Mouse (Mus musculus) ES-Bruce4 (cell line): ENCODE results near the gene Ccl7. TPM values are rescaled to one million over a fixed set of nuclear protein-coding genes. Genes with fewer than 3 reads are reported as not detected.

ENCODE experiments used
- H3K27ac ChIP-seq: 2 replicates; pipeline ENCODE4 v1.5.1; 2012; ENCODE audit warnings: low read length, inconsistent platforms; ENCODE audit not compliant: insufficient read depth
- H3K27me3 ChIP-seq: 2 replicates; pipeline ENCODE4 v1.6.1; 2012; ENCODE audit warnings: mild to moderate bottlenecking, low read length, inconsistent platforms; ENCODE audit not compliant: control insufficient read depth, poor library complexity, insufficient read depth, severe bottlenecking
- H3K36me3 ChIP-seq: 2 replicates; pipeline ENCODE4 v1.6.1; 2012; ENCODE audit warnings: inconsistent platforms, mild to moderate bottlenecking, low read length, moderate library complexity; ENCODE audit not compliant: control insufficient read depth, poor library complexity, insufficient read depth, severe bottlenecking
- H3K4me1 ChIP-seq: one replicate; pipeline ENCODE4 v1.8.1; 2011; ENCODE audit warnings: low read length; ENCODE audit not compliant: control insufficient read depth, insufficient read depth
- H3K4me3 ChIP-seq: 2 replicates; pipeline ENCODE4 v1.5.1; 2011; ENCODE audit warnings: low read depth, mild to moderate bottlenecking, low read length
- H3K9ac ChIP-seq: 2 replicates; pipeline ENCODE4 v1.6.1; 2012; ENCODE audit warnings: low read depth, mild to moderate bottlenecking, inconsistent platforms; ENCODE audit not compliant: poor library complexity, severe bottlenecking
- H3K9me3 ChIP-seq: replicated peaks from 2 replicates; pipeline ENCODE4 v1.6.1; 2012; ENCODE audit warnings: mild to moderate bottlenecking, low read length, inconsistent platforms; ENCODE audit not compliant: control insufficient read depth, poor library complexity, insufficient read depth, severe bottlenecking
- CTCF ChIP-seq: IDR thresholded peaks from one replicate; pipeline ENCODE4 v1.8.1; 2011; ENCODE audit warnings: low read depth, low read length
- EP300 ChIP-seq: IDR thresholded peaks from 2 replicates; pipeline ENCODE4 v1.6.1; 2011; ENCODE audit warnings: low read depth, low read length; ENCODE audit not compliant: insufficient read depth
- POLR2A ChIP-seq: IDR thresholded peaks from one replicate; pipeline ENCODE4 v1.8.1; 2011; ENCODE audit warnings: low read length; ENCODE audit not compliant: insufficient read depth
- polyA plus RNA-seq: library from polyadenylated mRNA; stranded (reverse); fragments of >200 nt; gene quantifications from 2 replicates; pipeline ENCODE4 v1.2.4, GENCODE M21; 2011; ENCODE audit warnings: low read depth; ENCODE audit not compliant: missing spikeins, insufficient read depth, insufficient read length

Gene Ccl7
- polyA plus RNA-seq, 1 experiment, result 3.3 TPM

GRCm38 (mm10) chr11:82038535-82038934 is 7.0 kb upstream of the Ccl7 start, which contains the start of gene Gm17268:
Gene Gm17268, minus strand, starts transcription at chr11:82038562.
- Histone ChIP-seq H3K4me1 (no peaks in the 10 kb centered on the region), H3K9ac (no peak within 1 kb of the TSS), H3K27ac (no peak within 1 kb of the TSS), H3K4me3 (no peak within 1 kb of the TSS), H3K27me3 (no peaks in the 10 kb centered on the region), H3K9me3 (no peaks in the 10 kb centered on the region), H3K36me3 (no peaks in the 10 kb centered on the region)
- TF ChIP-seq EP300, result no peak
- no peak for TF ChIP-seq POLR2A
- no peak for TF ChIP-seq CTCF

- TF ChIP-seq POLR2A (no peak), CTCF (no peak), EP300 (no peak)
- Histone ChIP-seq H3K9me3 (no peaks in the 10 kb centered on the region), H3K27me3 (no peaks in the 10 kb centered on the region)
These were observed 6.3 kb upstream of the Ccl7 start for GRCm38 (mm10) chr11:82039132-82039660.

GRCm38 (mm10) chr11:82041671-82042080 is 3.8 kb upstream of the Ccl7 start:
- no peak overlapping the region for H3K27ac ChIP-seq
- H3K27me3 ChIP-seq, result no peaks in the 10 kb centered on the region
- H3K9ac ChIP-seq, result no peak overlapping the region
- no peaks in the 10 kb centered on the region for H3K4me1 ChIP-seq
- no peaks in the 10 kb centered on the region for H3K9me3 ChIP-seq
- H3K36me3 ChIP-seq, result no peaks in the 10 kb centered on the region
- TF ChIP-seq CTCF (no peak), POLR2A (no peak), EP300 (no peak)
- H3K4me3 ChIP-seq, result no peak overlapping the region

More at GRCm38 (mm10) chr11:82039132-82039660, 6.3 kb upstream of the Ccl7 start:
- no peaks in the 10 kb centered on the region for H3K4me1 ChIP-seq
- no peaks in the 10 kb centered on the region for H3K36me3 ChIP-seq
- no peak overlapping the region for H3K4me3 ChIP-seq
- no peak overlapping the region for H3K9ac ChIP-seq
- H3K27ac ChIP-seq, result no peak overlapping the region

- no peak overlapping the region for H3K9ac ChIP-seq
- peak; percentile 41 for TF ChIP-seq CTCF
- no peak for TF ChIP-seq POLR2A
- H3K4me1 ChIP-seq, result no peaks in the 10 kb centered on the region
- no peaks in the 10 kb centered on the region for H3K36me3 ChIP-seq
- H3K9me3 ChIP-seq, result no peaks in the 10 kb centered on the region
- H3K27ac ChIP-seq, result no peak overlapping the region
- no peak overlapping the region for H3K4me3 ChIP-seq
- H3K27me3 ChIP-seq, result no peaks in the 10 kb centered on the region
These were observed 2.4 kb downstream of the Ccl7 start for GRCm38 (mm10) chr11:82047746-82048415.

GRCm38 (mm10) chr11:82053849-82054248 is 8.3 kb downstream of the Ccl7 start:
- no peaks in the 10 kb centered on the region for H3K4me1 ChIP-seq
- TF ChIP-seq POLR2A (no peak), EP300 (no peak), CTCF (no peak)
- no peaks in the 10 kb centered on the region for H3K36me3 ChIP-seq
- H3K27me3 ChIP-seq, result no peaks in the 10 kb centered on the region
- no peak overlapping the region for H3K9ac ChIP-seq
- no peak overlapping the region for H3K27ac ChIP-seq
- no peaks in the 10 kb centered on the region for H3K9me3 ChIP-seq
- H3K4me3 ChIP-seq, result no peak overlapping the region

GRCm38 (mm10) chr11:82057646-82058045 is 12.1 kb downstream of the Ccl7 start, which contains the start of gene Ccl11:
Gene Ccl11, plus strand, starts transcription at chr11:82057823.
- Histone ChIP-seq H3K27ac (no peak within 1 kb of the TSS), H3K4me3 (no peak within 1 kb of the TSS), H3K9ac (no peak within 1 kb of the TSS), H3K27me3 (no peaks in the 10 kb centered on the region), H3K36me3 (no peaks in the 10 kb centered on the region), H3K9me3 (no peaks in the 10 kb centered on the region), H3K4me1 (no peaks in the 10 kb centered on the region)
- TF ChIP-seq EP300 (no peak), CTCF (no peak), POLR2A (no peak)
